9 mouse cellular contexts compared by ENCODE assay signal in genomic region chr19:57482815-57483214, GRCm38 (mm10). TPM values are rescaled to one million over a fixed set of nuclear protein-coding genes. Genes with fewer than 3 reads are reported as not detected.
A peak's percentile ranks its signal among the peaks of the same experiment; 100 is the strongest.
DNase-seq lines count a peak whose midpoint lies in the region; ATAC-seq and TF ChIP-seq lines count a peak whose summit lies in the region.
"Had no signal": no experiment of that assay in that cellular context is flagged by ENCODE, and none has a peak within 500 bp of the region (broad histone marks: within the 10 kb centered on the region; RNA-seq: fewer than 3 reads in every experiment).

No protein-coding gene starts in this region.

- no peak overlapping the region for H3K27ac ChIP-seq in neural tube, embryonic 14.5 days (ENCODE audit: low read depth, low read length)
- H3K27ac ChIP-seq in kidney, postnatal 0 days = no peak overlapping the region
- H3K27ac ChIP-seq: heart, embryonic 15.5 days had no signal

- no peak overlapping the region for H3K4me3 ChIP-seq in neural tube, embryonic 14.5 days (ENCODE audit: low read depth, low read length)
- H3K4me3 ChIP-seq in kidney, postnatal 0 days (replicated peaks; ENCODE audit: low read depth, low read length) = no peak overlapping the region
- H3K4me3 ChIP-seq: heart, embryonic 15.5 days had no signal

- H3K9me3 ChIP-seq in neural tube, embryonic 14.5 days (ENCODE audit: control insufficient read depth, low read length) = no peaks in the 10 kb centered on the region
- H3K9me3 ChIP-seq in kidney, postnatal 0 days (replicated peaks; ENCODE audit: low read length) = no peaks in the 10 kb centered on the region
- H3K9me3 ChIP-seq: heart, embryonic 15.5 days had no signal

- no peak for ATAC-seq in CD4-positive, CD25-positive, alpha-beta regulatory T cell, adult 4 months
- ATAC-seq in neural tube, embryonic 14.5 days (ENCODE audit: low read depth) = peak; percentile 32; the same call in 1 of the 2 replicates
- ATAC-seq in kidney, postnatal 0 days (replicated peaks; ENCODE audit: low FRiP score, low read depth) = 0 out of 2 replicates have a peak, but pooled peaks have one; percentile 42
- peak; percentile 77; the same call in 1 of the 2 replicates for ATAC-seq in monocyte, adult 5-6 weeks (replicated peaks; ENCODE audit: insufficient number of reproducible peaks, low FRiP score, low TSS enrichment, poor library complexity, severe bottlenecking)

- peak; percentile 81 for TF ChIP-seq CTCF in kidney, postnatal 0 days (IDR thresholded peaks at IDR 0.05; ENCODE audit: low read depth)

- DNase-seq in CD4-positive, CD25-positive, alpha-beta regulatory T cell, adult 2 months (ENCODE audit: low read depth, low spot score) = peak; percentile 65
- no peak for DNase-seq in neural tube, embryonic 10.5 days (ENCODE audit: extremely low spot score, low spot score)
- DNase-seq in cerebellum, postnatal 10 days = peak; percentile 86 to 88
- no peak for DNase-seq in kidney, postnatal 0 days (ENCODE audit: low spot score)
- peak; percentile 75 for DNase-seq in thymus, postnatal 4 days

- H3K9ac ChIP-seq in neural tube, embryonic 14.5 days (replicated peaks; ENCODE audit: low read depth, low read length) = no peak overlapping the region
- H3K9ac ChIP-seq in kidney, postnatal 0 days (ENCODE audit: low read depth, low read length) = no peak overlapping the region
- H3K9ac ChIP-seq: heart, embryonic 15.5 days had no signal

- no peak overlapping the region for H3K4me2 ChIP-seq in neural tube, embryonic 14.5 days (ENCODE audit: low read depth, low read length)
- no peak overlapping the region for H3K4me2 ChIP-seq in kidney, postnatal 0 days (ENCODE audit: low read length)
- H3K4me2 ChIP-seq: heart, embryonic 15.5 days had no signal

- WGBS in neural tube, embryonic 14.5 days = 79% methylated on average over 8 of the region's 8 CpGs
- 88% methylated on average over 8 of the region's 8 CpGs for WGBS in kidney, postnatal 0 days

- no peaks in the 10 kb centered on the region for H3K36me3 ChIP-seq in neural tube, embryonic 14.5 days (ENCODE audit: control insufficient read depth, insufficient read depth, low read length)
- H3K36me3 ChIP-seq in kidney, postnatal 0 days (ENCODE audit: insufficient read depth, low read length) = no peaks in the 10 kb centered on the region

- no peaks in the 10 kb centered on the region for H3K4me1 ChIP-seq in neural tube, embryonic 14.5 days (ENCODE audit: control insufficient read depth, insufficient read depth, low read length)
- no peaks in the 10 kb centered on the region for H3K4me1 ChIP-seq in kidney, postnatal 0 days (replicated peaks; ENCODE audit: insufficient read depth, low read length)
- H3K4me1 ChIP-seq: heart, embryonic 15.5 days had no signal

- no peaks in the 10 kb centered on the region for H3K27me3 ChIP-seq in neural tube, embryonic 14.5 days (ENCODE audit: control insufficient read depth, insufficient read depth, low read length)
- H3K27me3 ChIP-seq in kidney, postnatal 0 days (ENCODE audit: insufficient read depth, low read length) = no peaks in the 10 kb centered on the region
- H3K27me3 ChIP-seq: heart, embryonic 15.5 days had no signal

RNA-seq across cellular contexts. Expression of gene Trub1, which starts 30.1 kb away (rescaled TPM):
- polyA plus RNA-seq in CD4-positive, CD25-positive, alpha-beta regulatory T cell, adult 4 months (2017; shearing (Covaris generic)) = 10 to 100 TPM; 12.6 to 12.9 TPM
- 12.3 and 14.9 TPM in 2 replicates for polyA plus RNA-seq in neural tube, embryonic 14.5 days (2014; fragmentation: Nextera tagmentation; extraction: Ambion mirVana)
- polyA plus RNA-seq in kidney, postnatal 0 days (2015; fragmentation: Nextera tagmentation; extraction: Ambion mirVana) = 24.8 and 25.5 TPM in 2 replicates
- total RNA-seq in monocyte, adult 5-6 weeks (2017) = 1.6 to 6.9 TPM (median 2.0 TPM) in 3 replicates

Comparison
In these comparisons a context has a peak if more than half of its experiments do, and no peak if none do; other contexts are left out.
1. DNase-seq: peak in CD4-positive, CD25-positive, alpha-beta regulatory T cell, adult 2 months (single experiment), cerebellum, postnatal 10 days (2 of 2) and thymus, postnatal 4 days (single experiment); none in neural tube, embryonic 10.5 days (single experiment) and kidney, postnatal 0 days (single experiment).